Mouse (Mus musculus) brain, embryonic 14.5 days (tissue): Measurements from ENCODE around the gene Tlr9. TPM values are rescaled to one million over a fixed set of nuclear protein-coding genes. Genes with fewer than 3 reads are reported as not detected.

Source experiments
- DNase-seq: peaks from one replicate; pipeline ENCODE4 v3.0.0-alpha.2; 2011; ENCODE audit warnings: low read depth
- CTCF ChIP-seq: fragments of 200-500 bp; IDR thresholded peaks from 2 replicates; pipeline ENCODE4 v1.5.1; 2012; ENCODE audit warnings: inconsistent platforms, mild to moderate bottlenecking, moderate library complexity, borderline replicate concordance; ENCODE audit not compliant: insufficient read depth, insufficient read length; ENCODE audit errors: extremely low read depth
- POLR2A ChIP-seq: fragments of 200-500 bp; IDR thresholded peaks from 2 replicates; pipeline ENCODE4 v1.6.1; 2012; ENCODE audit warnings: mild to moderate bottlenecking, inconsistent platforms, borderline replicate concordance; ENCODE audit not compliant: poor library complexity, insufficient read depth, insufficient read length, severe bottlenecking; ENCODE audit errors: extremely low read depth
- polyA plus RNA-seq: library from polyadenylated mRNA; depleted of rRNA; stranded (reverse); fragments of >200 nt; gene quantifications from 2 replicates; pipeline ENCODE4 v1.2.3, GENCODE M21; 2012; rRNA removed

Tlr9 gene
- polyA plus RNA-seq, result 0.23 and 0.45 TPM in 2 replicates

- TF ChIP-seq CTCF, result no peak
- no peak for TF ChIP-seq POLR2A
- DNase-seq, result no peak
Observed at GRCm38 (mm10) chr9:106222261-106222851, at the start of gene Tlr9. Gene Tlr9 (plus strand): TSS chr9:106222598.

GRCm38 (mm10) chr9:106173363-106173762 is 49.0 kb upstream of the Tlr9 start:
- no peak for DNase-seq
- TF ChIP-seq CTCF, result no peak
- no peak for TF ChIP-seq POLR2A

GRCm38 (mm10) chr9:106175552-106176200 is 46.7 kb upstream of the Tlr9 start:
- TF ChIP-seq POLR2A, result no peak
- no peak for TF ChIP-seq CTCF
- DNase-seq, result no peak

- TF ChIP-seq CTCF (no peak), POLR2A (no peak)
- DNase-seq, result no peak
Observed at GRCm38 (mm10) chr9:106176769-106177168, 45.6 kb upstream of the Tlr9 start.

GRCm38 (mm10) chr9:106177799-106178198 is 44.6 kb upstream of the Tlr9 start:
- DNase-seq, result no peak
- TF ChIP-seq CTCF, result no peak
- TF ChIP-seq POLR2A, result no peak

- DNase-seq, result no peak
- TF ChIP-seq CTCF, result no peak
- no peak for TF ChIP-seq POLR2A
Observed at GRCm38 (mm10) chr9:106179454-106179853, 42.9 kb upstream of the Tlr9 start.

- no peak for DNase-seq
- TF ChIP-seq POLR2A (no peak), CTCF (no peak)
Observed at GRCm38 (mm10) chr9:106179964-106180363, 42.4 kb upstream of the Tlr9 start.

- no peak for TF ChIP-seq CTCF
- no peak for TF ChIP-seq POLR2A
Observed at GRCm38 (mm10) chr9:106182146-106182545, 40.3 kb upstream of the Tlr9 start.

GRCm38 (mm10) chr9:106183996-106184395 is 38.4 kb upstream of the Tlr9 start:
- TF ChIP-seq CTCF (no peak), POLR2A (no peak)
- DNase-seq, result no peak

More at GRCm38 (mm10) chr9:106182146-106182545, 40.3 kb upstream of the Tlr9 start:
- DNase-seq, result no peak

GRCm38 (mm10) chr9:106191355-106191754 is 31.0 kb upstream of the Tlr9 start:
- no peak for TF ChIP-seq POLR2A
- TF ChIP-seq CTCF, result no peak
- DNase-seq, result no peak

GRCm38 (mm10) chr9:106192024-106192423 is 30.4 kb upstream of the Tlr9 start:
- TF ChIP-seq POLR2A (no peak), CTCF (no peak)
- DNase-seq, result no peak

- no peak for DNase-seq
- no peak for TF ChIP-seq POLR2A
- no peak for TF ChIP-seq CTCF
Observed at GRCm38 (mm10) chr9:106192998-106193397, 29.4 kb upstream of the Tlr9 start.
